Mouse (Mus musculus) embryo, embryonic 10 days (tissue): ENCODE measurements around the gene Fam216b.

Experiments used
- DNase-seq: peaks from one replicate; pipeline ENCODE4 v3.0.0-alpha.2; 2015; ENCODE audit warnings: low spot score

Gene Fam216b

GRCm38 (mm10) chr14:78043079-78043478, 45.7 kb downstream of the Fam216b start:
- DNase-seq = no peak

GRCm38 (mm10) chr14:78041886-78042526, 46.8 kb downstream of the Fam216b start:
- no peak for DNase-seq

- DNase-seq = no peak
These were observed 48.2 kb downstream of the Fam216b start for GRCm38 (mm10) chr14:78040643-78041042.

- no peak for DNase-seq
These were observed 49.9 kb downstream of the Fam216b start for GRCm38 (mm10) chr14:78038876-78039275.
